Mouse (Mus musculus): ENCODE measurements around the gene Efna1. TPM values are rescaled to one million over a fixed set of nuclear protein-coding genes. Genes with fewer than 3 reads are reported as not detected.

The Efna1 gene
- polyA plus RNA-seq, 1 experiment from 2014 or later: 11.4 TPM

GRCm38 (mm10) chr3:89268916-89269315, 12.0 kb downstream of the Efna1 start:
- 46% methylated on average over 8 of the region's 8 CpGs for whole genome bisulfite sequencing
- Histone ChIP-seq H3K27me3 (ENCODE audit: control insufficient read depth, insufficient read depth, low read length) (no peaks in the 10 kb centered on the region), H3K9me3 (ENCODE audit: control insufficient read depth, low read length) (no peaks in the 10 kb centered on the region), H3K36me3 (ENCODE audit: control insufficient read depth, insufficient read depth, low read length) (no peaks in the 10 kb centered on the region), H3K4me1 (replicated peaks; ENCODE audit: control insufficient read depth, insufficient read depth, low read length) (peaks cover 7% of the 10 kb centered on the region; the same call in 1 of the 2 replicates), H3K27ac (ENCODE audit: low read depth, low read length) (no peak overlapping the region), H3K9ac (ENCODE audit: low read length) (no peak overlapping the region), H3K4me3 (ENCODE audit: low read depth, low read length) (no peak overlapping the region), H3K4me2 (ENCODE audit: low read depth, low read length, severe bottlenecking) (no peak overlapping the region)
- ATAC-seq (replicated peaks; ENCODE audit: low FRiP score) (no peak), DNase-seq (ENCODE audit: low spot score) (no peak)

- WGBS: under 1% methylated on average over 20 of the region's 20 CpGs
- DNase-seq (ENCODE audit: low spot score) (peak; percentile 85), ATAC-seq (replicated peaks; ENCODE audit: low FRiP score) (peak; percentile 87)
- Histone ChIP-seq H3K4me3 (ENCODE audit: low read depth, low read length) (peak overlapping the region; percentile 72), H3K27me3 (ENCODE audit: control insufficient read depth, insufficient read depth, low read length) (no peaks in the 10 kb centered on the region), H3K27ac (ENCODE audit: low read depth, low read length) (no peak overlapping the region), H3K9ac (ENCODE audit: low read length) (peak overlapping the region; percentile 87), H3K4me2 (ENCODE audit: low read depth, low read length, severe bottlenecking) (peak overlapping the region; percentile 92), H3K4me1 (replicated peaks; ENCODE audit: control insufficient read depth, insufficient read depth, low read length) (peaks cover 7% of the 10 kb centered on the region; the same call in 1 of the 2 replicates), H3K9me3 (ENCODE audit: control insufficient read depth, low read length) (no peaks in the 10 kb centered on the region), H3K36me3 (ENCODE audit: control insufficient read depth, insufficient read depth, low read length) (no peaks in the 10 kb centered on the region)
Observed at GRCm38 (mm10) chr3:89266439-89266893, 14.5 kb downstream of the Efna1 start.

GRCm38 (mm10) chr3:89262417-89262816, 18.5 kb downstream of the Efna1 start:
- DNase-seq (ENCODE audit: low spot score): no peak
- H3K27me3 ChIP-seq (ENCODE audit: control insufficient read depth, insufficient read depth, low read length): no peaks in the 10 kb centered on the region
- no peaks in the 10 kb centered on the region for H3K9me3 ChIP-seq (ENCODE audit: control insufficient read depth, low read length)
- peaks cover 5% of the 10 kb centered on the region; the same call in 1 of the 2 replicates for H3K4me1 ChIP-seq (replicated peaks; ENCODE audit: control insufficient read depth, insufficient read depth, low read length)
- ATAC-seq (replicated peaks; ENCODE audit: low FRiP score): no peak
- no peak overlapping the region for H3K9ac ChIP-seq (ENCODE audit: low read length)
- WGBS: 75% methylated on average over 10 of the region's 10 CpGs
- no peak overlapping the region for H3K4me2 ChIP-seq (ENCODE audit: low read depth, low read length, severe bottlenecking)
- H3K36me3 ChIP-seq (ENCODE audit: control insufficient read depth, insufficient read depth, low read length): no peaks in the 10 kb centered on the region
- no peak overlapping the region for H3K4me3 ChIP-seq (ENCODE audit: low read depth, low read length)
- no peak overlapping the region for H3K27ac ChIP-seq (ENCODE audit: low read depth, low read length)

- H3K4me2 ChIP-seq (ENCODE audit: low read depth, low read length, severe bottlenecking): no peak overlapping the region
- no peaks in the 10 kb centered on the region for H3K36me3 ChIP-seq (ENCODE audit: control insufficient read depth, insufficient read depth, low read length)
- no peaks in the 10 kb centered on the region for H3K27me3 ChIP-seq (ENCODE audit: control insufficient read depth, insufficient read depth, low read length)
- DNase-seq (ENCODE audit: low spot score) (no peak), ATAC-seq (replicated peaks; ENCODE audit: low FRiP score) (no peak)
- H3K9ac ChIP-seq (ENCODE audit: low read length): no peak overlapping the region
- WGBS: 78% methylated on average over 3 of the region's 3 CpGs
- H3K4me3 ChIP-seq (ENCODE audit: low read depth, low read length): no peak overlapping the region
- no peaks in the 10 kb centered on the region for H3K9me3 ChIP-seq (ENCODE audit: control insufficient read depth, low read length)
- H3K4me1 ChIP-seq (replicated peaks; ENCODE audit: control insufficient read depth, insufficient read depth, low read length): no peaks in the 10 kb centered on the region
- no peak overlapping the region for H3K27ac ChIP-seq (ENCODE audit: low read depth, low read length)
Observed at GRCm38 (mm10) chr3:89260211-89260610, 20.7 kb downstream of the Efna1 start.

- Histone ChIP-seq H3K4me1 (replicated peaks; ENCODE audit: control insufficient read depth, insufficient read depth, low read length) (no peaks in the 10 kb centered on the region), H3K9ac (ENCODE audit: low read length) (no peak within 1 kb of the TSS), H3K9me3 (ENCODE audit: control insufficient read depth, low read length) (no peaks in the 10 kb centered on the region), H3K36me3 (ENCODE audit: control insufficient read depth, insufficient read depth, low read length) (no peaks in the 10 kb centered on the region), H3K4me3 (ENCODE audit: low read depth, low read length) (no peak within 1 kb of the TSS), H3K4me2 (ENCODE audit: low read depth, low read length, severe bottlenecking) (no peak within 1 kb of the TSS), H3K27me3 (ENCODE audit: control insufficient read depth, insufficient read depth, low read length) (no peaks in the 10 kb centered on the region), H3K27ac (ENCODE audit: low read depth, low read length) (no peak within 1 kb of the TSS)
- no peak for ATAC-seq (replicated peaks; ENCODE audit: low FRiP score)
- 65% methylated on average over 7 of the region's 7 CpGs for WGBS
- no peak for DNase-seq (ENCODE audit: low spot score)
Observed at GRCm38 (mm10) chr3:89259076-89259475, 21.9 kb downstream of the Efna1 start, which contains the start of gene Dpm3. TSS of gene Dpm3 (plus strand) at chr3:89259358.

- ATAC-seq (replicated peaks; ENCODE audit: low FRiP score) (no peak), DNase-seq (ENCODE audit: low spot score) (no peak)
- Histone ChIP-seq H3K27me3 (ENCODE audit: control insufficient read depth, insufficient read depth, low read length) (no peaks in the 10 kb centered on the region; the same call in 1 of the 2 replicates), H3K4me2 (ENCODE audit: low read depth, low read length, severe bottlenecking) (no peak overlapping the region), H3K4me3 (ENCODE audit: low read depth, low read length) (no peak overlapping the region), H3K9ac (ENCODE audit: low read length) (no peak overlapping the region), H3K27ac (ENCODE audit: low read depth, low read length) (no peak overlapping the region), H3K36me3 (ENCODE audit: control insufficient read depth, insufficient read depth, low read length) (no peaks in the 10 kb centered on the region), H3K4me1 (replicated peaks; ENCODE audit: control insufficient read depth, insufficient read depth, low read length) (peaks cover 2% of the 10 kb centered on the region; the same call in 1 of the 2 replicates), H3K9me3 (ENCODE audit: control insufficient read depth, low read length) (no peaks in the 10 kb centered on the region)
- WGBS: 80% methylated on average over 5 of the region's 5 CpGs
Observed at GRCm38 (mm10) chr3:89256177-89256576, 24.8 kb downstream of the Efna1 start.

GRCm38 (mm10) chr3:89254994-89255393, 25.9 kb downstream of the Efna1 start:
- Histone ChIP-seq H3K36me3 (ENCODE audit: control insufficient read depth, insufficient read depth, low read length) (no peaks in the 10 kb centered on the region), H3K4me1 (replicated peaks; ENCODE audit: control insufficient read depth, insufficient read depth, low read length) (peaks cover 3% of the 10 kb centered on the region; the same call in 1 of the 2 replicates), H3K4me3 (ENCODE audit: low read depth, low read length) (no peak overlapping the region), H3K9me3 (ENCODE audit: control insufficient read depth, low read length) (no peaks in the 10 kb centered on the region), H3K27me3 (ENCODE audit: control insufficient read depth, insufficient read depth, low read length) (no peaks in the 10 kb centered on the region; the same call in 1 of the 2 replicates), H3K9ac (ENCODE audit: low read length) (no peak overlapping the region), H3K27ac (ENCODE audit: low read depth, low read length) (no peak overlapping the region), H3K4me2 (ENCODE audit: low read depth, low read length, severe bottlenecking) (no peak overlapping the region)
- no peak for ATAC-seq (replicated peaks; ENCODE audit: low FRiP score)
- no peak for DNase-seq (ENCODE audit: low spot score)
- WGBS: 90% methylated on average over 5 of the region's 5 CpGs

- H3K27ac ChIP-seq (ENCODE audit: low read depth, low read length): no peak overlapping the region
- peaks cover 7% of the 10 kb centered on the region for H3K4me1 ChIP-seq (replicated peaks; ENCODE audit: control insufficient read depth, insufficient read depth, low read length)
- WGBS: 11% methylated on average over 17 of the region's 17 CpGs
- H3K4me3 ChIP-seq (ENCODE audit: low read depth, low read length): no peak overlapping the region
- no peaks in the 10 kb centered on the region; the same call in 1 of the 2 replicates for H3K36me3 ChIP-seq (ENCODE audit: control insufficient read depth, insufficient read depth, low read length)
- H3K9me3 ChIP-seq (ENCODE audit: control insufficient read depth, low read length): no peaks in the 10 kb centered on the region
- no peak for DNase-seq (ENCODE audit: low spot score)
- ATAC-seq (replicated peaks; ENCODE audit: low FRiP score): no peak
- 0 out of 2 replicates have a peak overlapping the region, but pooled peaks have one; percentile 9 for H3K9ac ChIP-seq (ENCODE audit: low read length)
- no peak overlapping the region for H3K4me2 ChIP-seq (ENCODE audit: low read depth, low read length, severe bottlenecking)
- no peaks in the 10 kb centered on the region; the same call in 1 of the 2 replicates for H3K27me3 ChIP-seq (ENCODE audit: control insufficient read depth, insufficient read depth, low read length)
Observed at GRCm38 (mm10) chr3:89251365-89251895, 29.5 kb downstream of the Efna1 start.
